Mouse (Mus musculus) retina, adult 2 months (tissue): Measurements from ENCODE around the gene Foxp1.

Source experiments
- DNase-seq: peaks from one replicate; pipeline ENCODE4 v3.0.0-alpha.2; 2012; ENCODE audit warnings: low read depth, low spot score

Foxp1 gene

DNA sequence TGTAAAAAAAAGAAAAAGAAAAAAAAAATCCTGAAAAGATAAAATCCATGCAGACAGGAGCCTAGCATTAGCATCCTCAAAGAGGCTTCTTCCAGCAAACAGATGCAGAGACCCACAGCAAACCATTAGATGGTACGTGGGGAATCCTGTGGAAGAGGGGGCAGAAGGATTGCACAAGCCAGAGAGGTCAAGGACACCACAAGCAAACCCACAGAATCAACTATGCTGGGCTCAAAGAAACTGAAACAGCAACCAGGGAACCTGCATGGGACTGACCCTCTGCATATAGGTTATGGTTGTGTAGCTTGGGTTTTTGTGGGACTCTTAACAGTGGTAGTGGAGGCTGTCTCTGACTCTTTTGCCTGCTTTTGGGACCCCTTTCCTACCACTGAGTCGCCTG, 466.1 kb downstream of the Foxp1 start:
- no peak for DNase-seq

DNA sequence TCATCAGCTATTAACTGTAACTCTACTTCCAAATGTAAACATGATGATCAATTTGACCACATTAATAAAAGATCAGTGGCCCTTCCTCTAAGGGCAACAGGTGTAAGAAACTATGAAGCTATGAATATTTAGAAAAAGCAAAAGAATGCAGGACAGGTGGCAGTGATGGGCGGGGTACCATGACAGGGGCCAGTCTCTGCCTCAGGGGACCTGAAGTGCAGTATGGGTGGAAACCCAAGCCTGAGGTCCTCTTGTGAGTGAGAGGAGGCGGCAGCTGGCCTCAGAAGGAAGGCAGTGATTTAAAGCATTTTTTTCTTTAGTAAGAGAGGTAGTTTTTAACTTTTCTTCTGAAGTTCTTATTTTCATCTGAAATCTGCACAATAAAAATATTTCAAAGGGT, 468.5 kb downstream of the Foxp1 start:
- no peak for DNase-seq

DNA sequence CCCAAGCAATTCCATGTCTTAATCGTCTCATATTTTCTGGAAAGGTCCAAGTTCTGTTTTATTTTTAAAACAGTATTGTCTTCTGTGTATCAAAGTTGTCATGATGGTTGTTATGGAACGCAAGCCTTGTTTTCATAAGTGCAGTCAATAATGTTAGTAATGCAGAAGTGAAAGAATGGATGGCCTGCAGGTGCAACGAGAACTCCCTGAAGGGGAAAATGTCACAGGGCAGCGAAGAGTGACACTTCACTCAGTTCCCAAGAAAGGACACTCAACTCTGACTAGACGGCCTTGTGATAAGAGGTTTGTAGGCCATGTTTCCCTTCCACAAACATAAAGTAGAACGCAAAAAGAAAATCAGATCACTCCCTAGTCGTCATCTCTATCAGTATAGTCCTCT, 469.4 kb downstream of the Foxp1 start:
- DNase-seq = no peak

DNA sequence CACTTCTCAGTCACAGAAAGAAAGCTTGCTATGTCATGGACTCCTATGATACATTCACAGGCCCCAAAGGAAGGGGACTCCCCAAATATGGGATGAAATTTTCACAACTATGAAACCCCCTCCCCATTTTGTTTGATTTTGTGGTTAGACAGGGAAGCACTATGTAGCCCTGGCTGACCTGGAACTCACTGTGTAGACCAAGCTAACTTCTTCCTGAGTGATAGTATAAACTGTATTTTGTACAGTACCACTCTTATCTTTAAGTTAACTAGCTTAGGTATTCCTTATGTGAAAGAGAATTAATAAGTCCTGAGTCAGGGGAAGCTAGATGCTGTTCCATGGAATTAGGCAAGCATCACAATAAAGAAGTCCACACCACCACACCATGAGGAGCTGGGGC, 470.8 kb downstream of the Foxp1 start:
- no peak for DNase-seq

DNA sequence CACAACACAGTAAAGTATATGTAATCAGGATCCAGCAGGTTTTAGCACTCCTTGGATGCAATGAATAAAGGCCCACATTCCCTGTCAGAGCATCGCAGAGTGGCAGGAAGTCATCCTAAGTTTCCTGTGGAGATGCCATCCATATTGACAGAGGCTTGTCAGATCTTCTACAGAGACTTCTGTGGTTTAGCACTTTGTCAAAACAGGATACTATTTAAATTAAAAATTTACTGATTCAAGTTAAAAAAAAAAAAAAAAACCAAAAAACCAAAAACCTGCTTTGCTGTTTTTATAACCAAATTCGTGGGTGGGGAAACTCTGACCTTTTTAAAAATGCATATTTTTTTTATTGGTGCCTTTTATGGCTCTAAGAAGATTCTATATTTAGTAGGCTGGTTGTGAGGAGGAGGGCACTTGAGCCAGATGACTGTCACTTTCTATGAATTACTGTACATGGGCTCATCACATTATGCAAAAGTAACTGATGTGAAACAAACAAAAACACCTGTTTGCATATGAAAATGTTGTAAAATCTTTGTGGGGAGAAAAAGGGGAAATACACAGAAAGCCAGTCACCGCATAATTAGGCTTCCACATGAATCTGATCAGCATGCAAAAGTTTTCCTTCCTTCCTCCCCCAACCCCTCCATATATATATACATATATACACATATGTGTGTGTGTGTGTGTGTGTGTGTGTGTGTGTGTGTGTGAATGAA, 472.1 kb downstream of the Foxp1 start:
- DNase-seq = no peak

DNA sequence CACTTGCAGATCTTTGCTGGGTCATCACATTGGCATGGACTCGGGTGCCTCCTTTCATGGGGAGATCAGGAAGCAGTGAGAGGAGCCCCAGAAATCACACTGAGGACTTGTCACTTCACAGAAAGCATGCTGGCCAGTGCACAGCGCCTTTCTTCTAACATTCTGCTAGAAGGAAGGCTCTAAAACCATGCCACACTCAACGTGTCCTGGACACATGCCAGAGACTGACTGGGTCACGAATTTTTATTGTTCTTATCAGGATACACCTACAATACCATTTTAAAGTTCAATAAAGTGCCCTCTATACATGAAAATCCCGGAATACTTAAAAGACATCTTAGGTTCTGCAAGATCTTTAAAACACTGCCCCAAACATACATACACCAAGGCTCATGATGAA, 475.2 kb downstream of the Foxp1 start:
- no peak for DNase-seq

DNA sequence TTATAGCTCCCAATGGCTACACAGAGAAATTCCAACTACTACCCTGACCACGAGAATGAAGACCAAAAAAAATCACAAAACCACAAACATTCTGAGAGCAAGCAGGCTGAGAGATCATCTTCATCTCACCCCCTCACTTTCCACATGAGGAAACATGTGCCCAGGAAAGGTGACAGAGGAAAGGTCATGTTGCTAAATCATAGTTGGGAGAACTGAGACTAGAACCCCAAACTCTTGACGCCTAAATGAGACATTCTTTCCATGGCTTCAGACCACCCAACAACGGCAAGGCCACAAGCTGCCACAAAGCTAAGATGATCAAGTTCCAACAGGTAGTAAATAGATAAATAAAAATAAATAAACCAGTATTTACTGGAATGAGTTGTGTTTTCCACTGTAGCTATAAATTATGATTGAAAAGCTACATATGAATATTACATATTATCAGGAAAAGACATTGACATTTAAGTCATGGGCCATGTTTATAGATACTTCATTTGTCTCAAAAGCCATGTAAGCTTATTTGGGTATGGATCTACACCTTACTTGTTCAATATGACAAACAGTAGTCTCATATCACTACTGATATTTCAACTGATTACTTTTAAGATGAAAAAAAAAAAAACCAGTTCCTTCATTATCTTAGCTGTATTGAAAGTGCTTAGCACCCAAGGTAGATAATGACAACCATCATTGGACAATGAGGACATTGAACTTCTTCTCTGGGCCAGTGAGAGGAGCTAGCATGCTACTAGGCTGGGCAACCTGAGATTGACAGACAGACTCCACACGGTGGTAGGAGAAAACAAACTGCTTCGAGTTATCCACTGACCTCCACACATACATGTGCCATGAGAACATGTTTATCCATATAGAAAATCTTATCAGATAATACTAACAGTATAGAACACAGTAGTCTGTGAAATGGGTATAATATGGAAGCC, 476.4 kb downstream of the Foxp1 start:
- no peak for DNase-seq

DNA sequence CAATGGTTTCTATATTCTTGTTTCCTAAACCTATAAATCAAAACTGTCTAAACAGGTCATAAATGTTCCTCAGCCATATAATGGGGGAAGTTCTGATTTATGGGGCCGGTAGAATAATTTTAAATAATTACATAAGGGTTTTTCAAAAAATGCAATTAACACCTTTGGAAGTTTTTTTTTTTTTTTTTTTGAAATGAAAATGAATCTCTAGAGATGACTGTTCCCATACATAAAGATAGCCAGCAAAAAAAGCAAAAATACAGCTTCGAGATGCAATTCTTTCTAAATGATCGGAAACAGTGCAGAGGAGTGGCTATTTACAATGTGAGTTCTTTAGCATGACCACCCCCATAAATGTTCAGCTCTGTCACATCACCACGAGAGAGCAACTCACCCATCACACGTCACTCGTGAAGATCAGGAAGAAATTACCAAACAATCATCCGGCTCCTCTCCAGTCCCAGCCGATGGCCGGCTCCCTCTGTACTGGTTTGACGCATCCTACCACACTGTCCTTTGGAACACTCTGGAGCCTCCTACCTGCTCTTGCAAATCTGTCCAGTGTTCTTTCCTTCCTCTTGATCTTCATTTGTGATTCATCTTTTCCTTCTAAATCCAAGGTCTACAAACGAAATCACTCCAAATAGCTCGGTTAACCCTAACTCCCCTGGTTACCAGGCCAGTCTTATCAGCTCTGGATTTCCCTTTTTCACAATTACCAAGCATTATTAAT, 478.4 kb downstream of the Foxp1 start:
- no peak for DNase-seq

DNA sequence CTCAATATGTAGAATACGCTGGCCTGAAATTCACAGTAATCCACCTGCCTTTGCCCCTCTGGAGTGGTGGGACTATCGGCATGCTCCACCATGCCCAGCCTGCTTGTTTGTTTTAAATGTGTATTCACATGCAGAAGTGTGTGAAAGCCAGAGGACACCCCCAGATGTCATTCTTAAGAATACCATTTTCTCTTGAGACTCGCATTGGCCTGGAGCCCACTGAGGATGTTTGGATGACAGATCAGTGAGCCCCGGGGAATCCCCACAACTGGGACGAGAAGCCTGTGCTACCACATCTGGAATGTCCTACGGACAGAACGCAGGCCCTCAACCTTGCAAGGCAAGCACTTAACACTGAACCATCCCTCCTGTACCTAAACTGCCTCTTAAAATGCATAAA, 479.3 kb downstream of the Foxp1 start:
- no peak for DNase-seq

DNA sequence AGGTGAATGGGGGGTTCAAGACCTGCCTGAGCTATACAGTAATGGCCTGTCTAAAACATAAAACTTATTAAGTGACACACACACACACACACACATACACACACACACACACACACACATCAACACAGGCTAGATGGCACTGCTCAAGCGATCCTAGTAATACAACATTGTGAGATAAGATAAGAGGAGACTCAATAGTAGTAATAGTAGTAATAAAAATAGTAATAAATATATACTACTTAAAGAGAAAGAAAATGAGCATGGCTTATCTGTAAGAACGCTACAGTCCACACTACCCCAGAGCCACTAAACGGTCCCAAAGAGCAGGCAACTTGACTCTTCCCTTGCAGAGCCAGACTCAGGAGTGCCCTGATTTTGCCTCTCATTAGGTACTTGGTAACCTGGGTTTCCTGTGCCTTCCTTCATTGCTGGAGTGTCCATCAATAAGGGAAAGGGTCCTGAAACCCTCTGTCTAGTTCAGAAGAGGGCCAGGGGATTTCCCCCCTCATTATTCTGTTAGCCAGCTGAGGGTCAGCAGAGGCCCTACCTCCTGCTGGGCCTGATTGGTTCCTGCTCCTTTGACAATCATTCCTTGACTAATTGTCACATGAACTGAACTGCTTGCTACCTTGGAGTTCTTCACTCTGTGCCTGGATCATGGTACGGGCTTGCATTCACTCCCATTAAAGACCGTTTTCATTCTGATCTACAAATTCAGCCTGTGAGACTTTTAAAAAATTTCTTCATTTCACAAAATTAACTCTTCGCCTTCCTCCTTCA, 480.2 kb downstream of the Foxp1 start:
- no peak for DNase-seq

DNA sequence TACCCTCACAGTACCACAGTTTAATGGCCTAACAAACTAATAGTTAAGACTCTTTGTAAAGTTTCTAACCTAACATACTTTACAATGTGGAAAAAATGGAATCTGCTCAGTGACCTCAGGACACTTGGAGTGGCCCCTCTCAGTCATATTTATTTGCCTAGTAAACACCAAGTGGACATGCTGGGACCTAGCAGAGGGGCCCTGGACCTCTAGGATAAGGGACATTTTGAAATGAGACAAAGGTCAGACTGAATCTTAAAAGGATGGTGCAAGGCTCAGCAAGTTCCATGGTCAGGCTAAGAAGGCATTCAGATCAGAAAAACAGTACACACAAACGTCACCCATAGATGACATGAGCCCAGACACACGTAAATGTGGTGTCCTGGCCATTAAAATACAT, 483.5 kb downstream of the Foxp1 start:
- DNase-seq = no peak

DNA sequence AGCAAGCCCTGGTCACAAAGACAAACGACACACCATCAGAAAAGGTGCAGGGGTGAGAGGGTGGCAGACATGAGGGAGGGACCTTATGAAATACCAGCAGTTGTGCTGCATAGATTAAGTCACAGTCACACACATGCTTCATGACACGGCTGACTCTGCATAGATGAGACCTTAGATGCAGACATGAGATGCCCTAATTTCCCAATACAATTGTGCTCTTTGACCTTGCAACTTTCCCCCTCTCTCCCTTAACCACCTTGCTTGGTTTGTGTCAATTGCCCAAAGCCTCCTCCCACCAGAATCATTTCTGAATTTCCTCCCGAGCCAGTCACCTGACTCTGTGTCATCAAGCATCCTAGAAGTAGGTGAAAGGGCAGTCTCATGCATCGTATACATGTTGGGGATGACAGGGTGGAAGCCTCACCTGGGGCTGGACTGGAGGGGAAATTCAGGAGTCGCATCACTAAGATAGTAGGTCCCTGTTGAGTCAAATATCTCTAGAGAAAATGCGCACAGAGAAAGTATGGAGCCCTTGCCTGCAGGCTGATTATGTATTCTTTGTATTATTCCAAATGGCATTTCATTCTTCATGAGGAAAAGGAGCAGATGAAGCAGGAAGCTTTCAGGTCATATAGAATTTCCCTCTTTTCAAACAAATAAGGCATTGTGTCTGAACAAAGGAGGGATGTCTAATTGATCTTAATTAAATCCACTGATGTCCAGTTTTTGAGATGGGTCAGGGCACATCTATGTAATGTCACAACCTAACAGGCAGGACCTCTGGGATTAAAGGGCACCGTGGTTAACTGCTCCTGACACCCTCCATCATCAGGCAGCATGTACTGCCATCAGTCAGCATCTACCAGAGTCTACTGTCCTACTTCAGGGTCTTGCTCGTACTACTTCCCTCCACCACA, 486.8 kb downstream of the Foxp1 start:
- no peak for DNase-seq

DNA sequence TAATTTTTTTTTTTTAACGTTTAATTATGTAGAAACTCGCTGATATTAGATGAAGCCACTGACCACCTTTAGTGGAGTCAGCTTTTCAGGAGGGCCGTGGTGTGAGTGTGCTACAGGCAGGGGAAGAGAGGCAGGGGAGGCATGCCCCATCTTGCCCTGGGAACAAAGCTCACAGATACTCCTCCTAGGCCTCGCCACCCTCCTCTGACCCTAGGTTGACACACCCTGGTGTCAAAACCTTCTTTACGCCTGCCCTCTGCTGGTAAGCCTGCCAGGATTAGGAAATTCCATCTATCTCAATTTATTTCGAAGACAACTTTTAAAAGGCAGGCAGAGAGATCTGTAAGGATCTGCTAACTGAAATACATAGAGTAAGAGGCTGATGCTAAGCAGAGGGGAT, 489.5 kb downstream of the Foxp1 start:
- DNase-seq = no peak

DNA sequence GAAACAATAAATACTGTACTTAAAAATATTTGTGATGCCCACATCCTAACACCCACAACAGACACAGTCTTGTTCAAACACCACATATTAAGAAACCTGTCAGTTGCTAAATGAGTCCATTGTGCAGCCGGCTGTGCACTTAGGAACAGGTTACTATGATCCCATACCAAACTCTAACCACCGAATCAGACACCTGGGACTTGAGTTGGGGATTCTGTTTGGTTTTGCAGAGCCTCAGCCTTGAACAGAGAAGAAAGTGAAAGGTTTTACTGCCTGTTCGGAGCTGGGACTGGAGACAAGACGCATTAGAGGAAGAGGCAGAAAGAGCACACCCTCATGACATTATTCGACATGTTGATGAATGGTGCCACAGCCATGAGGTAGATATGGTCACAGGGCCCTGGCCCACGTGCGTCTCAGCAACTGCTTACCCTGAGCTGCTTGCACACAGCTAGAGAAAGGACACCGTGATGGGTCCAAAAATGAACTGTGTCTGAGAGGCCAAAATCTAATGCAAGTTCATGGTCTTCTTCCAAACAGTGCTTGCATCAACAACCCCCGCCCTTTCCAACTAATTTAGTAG, 491.1 kb downstream of the Foxp1 start:
- DNase-seq = no peak

DNA sequence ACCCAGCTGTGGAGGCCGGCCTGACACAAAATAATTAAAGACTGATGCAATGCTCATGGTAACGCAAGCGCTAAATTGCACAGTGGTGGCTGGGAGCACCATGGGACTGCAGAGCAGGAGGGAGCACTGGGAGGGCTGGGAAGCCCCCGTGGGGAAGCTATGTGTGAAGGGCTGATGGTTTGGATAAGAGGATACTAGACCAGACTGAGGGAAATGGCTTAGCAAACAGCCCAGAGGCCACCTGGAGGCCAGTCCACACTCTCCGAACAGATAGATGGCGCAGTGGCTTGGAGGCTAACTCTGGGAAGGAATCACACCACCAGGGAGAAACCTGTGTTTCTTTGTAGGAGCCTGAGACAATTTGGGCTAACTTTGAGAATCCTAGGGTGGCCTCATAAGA, 492.3 kb downstream of the Foxp1 start:
- no peak for DNase-seq

DNA sequence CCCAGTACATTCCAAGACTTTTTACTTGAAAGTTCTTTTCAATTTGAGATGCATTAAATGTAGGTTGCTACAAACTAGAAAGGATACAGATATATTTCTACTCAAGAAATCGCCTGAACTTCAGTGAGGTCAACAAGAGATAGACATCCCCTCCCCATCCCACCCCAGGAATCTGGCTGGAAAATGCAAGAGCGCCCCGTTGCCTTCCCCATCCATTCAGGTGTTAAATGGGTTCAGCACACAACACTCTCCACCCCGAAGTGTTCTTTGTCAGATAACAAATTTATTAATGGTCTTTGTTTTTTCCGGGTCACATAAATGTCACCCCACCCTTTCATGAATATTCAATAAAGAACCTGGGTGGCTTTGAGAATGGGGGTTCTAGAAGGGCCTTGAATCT, 493.1 kb downstream of the Foxp1 start:
- DNase-seq = no peak

DNA sequence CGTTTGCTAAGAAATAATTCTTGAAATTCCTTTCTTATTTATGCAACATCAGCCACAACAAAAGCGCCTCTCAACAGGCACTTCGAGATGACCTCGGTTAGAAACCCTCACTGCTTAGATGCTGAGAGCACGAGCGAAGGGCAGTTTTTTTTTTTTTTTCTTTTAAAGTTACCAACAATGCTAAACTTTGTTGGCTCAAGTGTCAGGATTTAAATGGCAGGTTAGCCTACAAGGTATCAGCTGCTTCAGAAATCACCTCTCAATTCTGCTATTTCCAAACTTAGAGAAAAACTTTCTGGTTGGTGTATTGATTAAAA, 493.6 kb downstream of the Foxp1 start:
- no peak for DNase-seq

DNA sequence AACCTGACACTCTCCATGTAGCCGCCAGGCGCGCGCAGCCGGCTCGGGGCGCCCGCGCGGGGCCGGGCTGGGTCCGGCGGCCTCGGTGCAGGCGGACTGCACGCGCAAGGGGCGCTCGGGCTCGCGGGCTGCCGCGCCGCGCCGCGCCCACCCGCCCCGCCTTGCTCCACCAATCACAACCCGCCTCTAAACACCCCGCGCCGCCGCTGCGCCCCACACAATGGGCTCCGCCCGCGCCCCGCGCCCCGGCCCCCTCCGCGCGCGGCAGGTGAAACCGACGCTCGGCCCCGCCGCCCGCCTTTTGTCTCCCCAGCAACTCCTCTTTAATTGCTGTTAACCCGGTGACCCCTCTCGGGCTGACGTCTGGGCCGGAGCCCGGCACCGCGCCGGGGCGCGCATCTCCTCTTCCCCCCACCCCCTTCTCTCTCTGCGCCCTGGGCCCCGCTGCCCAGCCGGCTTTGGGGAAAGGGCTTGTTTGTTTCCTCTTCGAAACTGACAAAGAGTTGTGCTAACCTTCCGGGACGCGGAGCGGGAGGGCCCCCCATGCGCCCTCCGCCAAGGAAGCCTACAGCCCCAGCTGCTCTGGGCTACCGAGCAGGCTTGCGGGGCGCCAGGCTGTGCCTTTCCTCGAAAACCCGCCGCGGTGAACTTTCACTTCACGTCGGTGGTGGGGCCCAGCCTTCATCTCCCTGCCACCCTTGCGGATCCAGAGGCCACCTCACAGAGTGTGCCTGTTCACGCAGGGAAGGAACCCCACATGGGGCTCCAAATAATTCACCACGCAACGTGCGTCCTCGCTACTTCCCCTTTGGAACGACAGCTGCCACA, 494.1 kb downstream of the Foxp1 start:
- DNase-seq = no peak

DNA sequence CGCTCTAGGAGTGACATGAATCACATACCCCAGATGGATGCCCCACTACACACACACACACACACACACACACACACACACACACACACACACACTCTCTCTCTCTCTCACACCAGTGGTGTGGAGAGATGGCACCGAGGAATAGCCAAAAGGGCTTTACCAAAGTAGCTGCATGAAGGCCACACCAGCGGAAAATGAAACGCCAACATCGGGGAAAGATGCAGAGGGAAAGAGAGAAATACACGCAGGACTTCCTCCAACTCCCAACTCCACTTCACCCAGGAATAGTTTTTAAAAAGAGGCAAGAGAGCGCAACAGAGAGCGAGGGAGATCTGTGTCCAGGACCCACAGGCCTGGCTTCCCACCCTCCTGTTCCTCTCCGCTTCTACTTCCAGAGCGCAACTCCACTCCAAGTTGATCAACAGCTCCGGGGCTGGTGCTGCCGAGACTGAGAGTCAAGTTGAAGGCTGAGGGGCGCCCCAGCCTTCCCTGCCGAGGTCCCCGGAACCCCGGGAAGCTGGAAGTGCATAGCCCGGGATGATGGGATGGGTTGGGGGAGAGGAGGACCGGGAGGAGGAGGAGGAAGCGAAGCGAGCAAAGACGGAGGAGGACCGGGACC, 494.9 kb downstream of the Foxp1 start:
- no peak for DNase-seq
